Mouse (Mus musculus): ENCODE data around the gene Krt79. TPM values are rescaled to one million over a fixed set of nuclear protein-coding genes. Genes with fewer than 3 reads are reported as not detected.

Krt79 gene
- polyA plus RNA-seq, 1 experiment from 2014 or later = not detected

- Histone ChIP-seq H3K4me3 (ENCODE audit: low read depth, low read length) (no peak overlapping the region), H3K4me1 (ENCODE audit: insufficient read depth) (peaks cover 42% of the 10 kb centered on the region), H3K9me3 (ENCODE audit: low read length) (no peaks in the 10 kb centered on the region), H3K36me3 (replicated peaks; ENCODE audit: insufficient read depth, low read length) (no peaks in the 10 kb centered on the region), H3K9ac (replicated peaks) (no peak overlapping the region), H3K4me2 (ENCODE audit: low read depth, low read length) (0 out of 2 replicates have a peak overlapping the region, but pooled peaks have one; percentile 39), H3K27me3 (ENCODE audit: insufficient read depth, low read length) (peaks cover 7% of the 10 kb centered on the region; the same call in 1 of the 2 replicates), H3K27ac (ENCODE audit: low read depth) (peak overlapping the region; percentile 14; the same call in 1 of the 2 replicates)
- DNase-seq (peak; percentile 96), ATAC-seq (peak; percentile 27; the same call in 1 of the 2 replicates)
- TF ChIP-seq CTCF (IDR thresholded peaks at IDR 0.05; ENCODE audit: low read depth) = peak; percentile 98
- TF ChIP-seq EP300 (IDR thresholded peaks at IDR 0.05; ENCODE audit: low read depth) = no peak
- WGBS (ENCODE audit: insufficient replicate concordance) = 15% methylated on average over 15 of the region's 15 CpGs
Measured at GRCm38 (mm10) chr15:101973414-101974077, 33.4 kb upstream of the Krt79 start.

- WGBS (ENCODE audit: insufficient replicate concordance) = 23% methylated on average over 6 of the region's 6 CpGs
- peaks cover 15% of the 10 kb centered on the region for H3K4me1 ChIP-seq (ENCODE audit: insufficient read depth)
- H3K4me3 ChIP-seq (ENCODE audit: low read depth, low read length) = no peak overlapping the region
- ATAC-seq (no peak), DNase-seq (peak; percentile 61)
- H3K27me3 ChIP-seq (ENCODE audit: insufficient read depth, low read length) = peaks cover 7% of the 10 kb centered on the region; the same call in 1 of the 2 replicates
- H3K27ac ChIP-seq (ENCODE audit: low read depth) = no peak overlapping the region
- no peaks in the 10 kb centered on the region for H3K9me3 ChIP-seq (ENCODE audit: low read length)
- no peak overlapping the region for H3K4me2 ChIP-seq (ENCODE audit: low read depth, low read length)
- no peaks in the 10 kb centered on the region for H3K36me3 ChIP-seq (replicated peaks; ENCODE audit: insufficient read depth, low read length)
- TF ChIP-seq CTCF (IDR thresholded peaks at IDR 0.05; ENCODE audit: low read depth) (peak; percentile 71), EP300 (IDR thresholded peaks at IDR 0.05; ENCODE audit: low read depth) (no peak)
- H3K9ac ChIP-seq (replicated peaks) = no peak overlapping the region
Measured at GRCm38 (mm10) chr15:101970536-101970935, 30.4 kb upstream of the Krt79 start.

GRCm38 (mm10) chr15:101966808-101967207, 26.7 kb upstream of the Krt79 start:
- Histone ChIP-seq H3K4me3 (ENCODE audit: low read depth, low read length) (no peak overlapping the region), H3K27me3 (ENCODE audit: insufficient read depth, low read length) (0 out of 2 replicates have a peak, but pooled peaks cover 1% of the 10 kb centered on the region), H3K4me2 (ENCODE audit: low read depth, low read length) (no peak overlapping the region), H3K4me1 (ENCODE audit: insufficient read depth) (no peaks in the 10 kb centered on the region), H3K36me3 (replicated peaks; ENCODE audit: insufficient read depth, low read length) (no peaks in the 10 kb centered on the region), H3K9me3 (ENCODE audit: low read length) (no peaks in the 10 kb centered on the region), H3K9ac (replicated peaks) (no peak overlapping the region), H3K27ac (ENCODE audit: low read depth) (no peak overlapping the region)
- DNase-seq (no peak), ATAC-seq (no peak)
- WGBS (ENCODE audit: insufficient replicate concordance) = 68% methylated on average over 8 of the region's 8 CpGs
- no peak for TF ChIP-seq EP300 (IDR thresholded peaks at IDR 0.05; ENCODE audit: low read depth)
- no peak for TF ChIP-seq CTCF (IDR thresholded peaks at IDR 0.05; ENCODE audit: low read depth)

- no peak for DNase-seq
- no peak for ATAC-seq
- H3K27me3 ChIP-seq (ENCODE audit: insufficient read depth, low read length) = no peaks in the 10 kb centered on the region
- 75% methylated on average over 3 of the region's 3 CpGs for WGBS (ENCODE audit: insufficient replicate concordance)
- no peak overlapping the region for H3K4me3 ChIP-seq (ENCODE audit: low read depth, low read length)
- no peak overlapping the region for H3K4me2 ChIP-seq (ENCODE audit: low read depth, low read length)
- no peaks in the 10 kb centered on the region for H3K4me1 ChIP-seq (ENCODE audit: insufficient read depth)
- no peak overlapping the region for H3K9ac ChIP-seq (replicated peaks)
- no peaks in the 10 kb centered on the region for H3K9me3 ChIP-seq (ENCODE audit: low read length)
- no peaks in the 10 kb centered on the region for H3K36me3 ChIP-seq (replicated peaks; ENCODE audit: insufficient read depth, low read length)
- no peak overlapping the region for H3K27ac ChIP-seq (ENCODE audit: low read depth)
- TF ChIP-seq EP300 (IDR thresholded peaks at IDR 0.05; ENCODE audit: low read depth) (no peak), CTCF (IDR thresholded peaks at IDR 0.05; ENCODE audit: low read depth) (no peak)
Measured at GRCm38 (mm10) chr15:101958891-101959290, 18.8 kb upstream of the Krt79 start.

GRCm38 (mm10) chr15:101954187-101954586, 14.1 kb upstream of the Krt79 start, which contains the start of gene Krt78:
Krt78 (minus strand) TSS chr15:101954287.
- Histone ChIP-seq H3K9ac (replicated peaks) (no peak within 1 kb of the TSS), H3K4me1 (ENCODE audit: insufficient read depth) (no peaks in the 10 kb centered on the region), H3K9me3 (ENCODE audit: low read length) (no peaks in the 10 kb centered on the region), H3K4me2 (ENCODE audit: low read depth, low read length) (no peak within 1 kb of the TSS), H3K4me3 (ENCODE audit: low read depth, low read length) (no peak within 1 kb of the TSS), H3K36me3 (replicated peaks; ENCODE audit: insufficient read depth, low read length) (no peaks in the 10 kb centered on the region), H3K27ac (ENCODE audit: low read depth) (no peak within 1 kb of the TSS), H3K27me3 (ENCODE audit: insufficient read depth, low read length) (0 out of 2 replicates have a peak, but pooled peaks cover 6% of the 10 kb centered on the region)
- no peak for DNase-seq
- TF ChIP-seq CTCF (IDR thresholded peaks at IDR 0.05; ENCODE audit: low read depth) (no peak), EP300 (IDR thresholded peaks at IDR 0.05; ENCODE audit: low read depth) (no peak)
- 71% methylated on average over 9 of the region's 9 CpGs for WGBS (ENCODE audit: insufficient replicate concordance)
- ATAC-seq = no peak

- DNase-seq (no peak), ATAC-seq (no peak)
- no peak overlapping the region for H3K4me3 ChIP-seq (ENCODE audit: low read depth, low read length)
- no peak overlapping the region for H3K27ac ChIP-seq (ENCODE audit: low read depth)
- no peaks in the 10 kb centered on the region for H3K36me3 ChIP-seq (replicated peaks; ENCODE audit: insufficient read depth, low read length)
- no peak overlapping the region for H3K9ac ChIP-seq (replicated peaks)
- H3K27me3 ChIP-seq (ENCODE audit: insufficient read depth, low read length) = 0 out of 2 replicates have a peak, but pooled peaks cover 6% of the 10 kb centered on the region
- WGBS (ENCODE audit: insufficient replicate concordance) = 74% methylated on average over 7 of the region's 7 CpGs
- H3K9me3 ChIP-seq (ENCODE audit: low read length) = no peaks in the 10 kb centered on the region
- no peaks in the 10 kb centered on the region for H3K4me1 ChIP-seq (ENCODE audit: insufficient read depth)
- no peak overlapping the region for H3K4me2 ChIP-seq (ENCODE audit: low read depth, low read length)
- TF ChIP-seq CTCF (IDR thresholded peaks at IDR 0.05; ENCODE audit: low read depth) (no peak), EP300 (IDR thresholded peaks at IDR 0.05; ENCODE audit: low read depth) (no peak)
Measured at GRCm38 (mm10) chr15:101952733-101953474, 12.8 kb upstream of the Krt79 start.
